Mouse (Mus musculus) G1E (cell line): ENCODE results near the gene Mrpl22.

Experiments
- CTCF ChIP-seq: IDR thresholded peaks from 2 replicates; pipeline ENCODE4 v1.5.1; 2012; ENCODE audit warnings: low read depth, low read length, inconsistent platforms, mixed read lengths
- GATA1 ChIP-seq: IDR thresholded peaks from 2 replicates; pipeline ENCODE4 v1.6.1; 2012; ENCODE audit warnings: borderline replicate concordance, low read length, inconsistent platforms, mixed read lengths
- POLR2AphosphoS5 ChIP-seq: IDR thresholded peaks from 2 replicates; pipeline ENCODE4 v1.6.1; 2012; ENCODE audit warnings: low read depth, low read length, inconsistent platforms; ENCODE audit not compliant: insufficient replicate concordance
- TAL1 ChIP-seq: conservative IDR thresholded peaks from 2 replicates; pipeline ENCODE4 v1.6.1; 2012; ENCODE audit warnings: low read depth, low read length, inconsistent platforms, mixed read lengths

DNA sequence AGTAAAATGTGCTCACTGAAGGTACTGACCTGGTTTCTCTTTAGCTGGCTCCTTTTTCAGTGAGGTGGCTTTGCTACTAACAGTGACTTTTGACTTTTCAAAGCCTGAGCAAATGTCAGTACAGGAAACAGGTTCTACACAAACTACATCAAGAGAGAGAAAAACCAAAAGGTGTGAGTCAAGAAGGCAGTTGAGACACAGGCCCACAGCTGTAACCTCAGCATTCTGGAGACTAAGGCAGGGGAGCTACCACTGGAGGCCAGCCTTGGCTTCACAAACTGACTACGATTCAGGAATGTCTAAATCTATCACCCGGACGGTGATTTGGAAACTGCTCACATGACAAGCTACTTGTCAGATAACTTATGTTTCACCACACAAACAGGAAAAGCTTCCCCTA lies 32.0 kb upstream of the Mrpl22 start:
- TF ChIP-seq CTCF (no peak), GATA1 (no peak), TAL1 (no peak), POLR2AphosphoS5 (no peak)
